Mouse (Mus musculus): ENCODE measurements around the gene Pithd1. TPM values are rescaled to one million over a fixed set of nuclear protein-coding genes. Genes with fewer than 3 reads are reported as not detected.

Pithd1 gene
- polyA plus RNA-seq, 1 experiment from 2014 or later, result 70.0 TPM

Other genes with a start within 250 kb of the Pithd1 start
- 0.13 and 0.16 TPM in 2 replicates for gene Myom3, start 227.5 kb downstream of the Pithd1 start, polyA plus RNA-seq (2014; fragmentation: Nextera tagmentation; extraction: Ambion mirVana)
- 247 and 266 TPM in 2 replicates for gene Srsf10, start 131.5 kb downstream of the Pithd1 start, polyA plus RNA-seq (2014; fragmentation: Nextera tagmentation; extraction: Ambion mirVana)
- gene Pnrc2, start 113.4 kb downstream of the Pithd1 start, polyA plus RNA-seq (2014; fragmentation: Nextera tagmentation; extraction: Ambion mirVana), result 90.8 and 122 TPM in 2 replicates
- 0.17 TPM in 1 of 2 replicates, not detected in the other for gene Cnr2, start 91.9 kb downstream of the Pithd1 start, polyA plus RNA-seq (2014; fragmentation: Nextera tagmentation; extraction: Ambion mirVana)
- gene Fuca1, start 66.5 kb downstream of the Pithd1 start, polyA plus RNA-seq (2014; fragmentation: Nextera tagmentation; extraction: Ambion mirVana), result 57.4 and 62.7 TPM in 2 replicates
- gene Hmgcl, start 40.8 kb downstream of the Pithd1 start, polyA plus RNA-seq (2014; fragmentation: Nextera tagmentation; extraction: Ambion mirVana), result 57.6 and 61.0 TPM in 2 replicates
- 31.8 and 42.5 TPM in 2 replicates for gene Gale, start 23.5 kb downstream of the Pithd1 start, polyA plus RNA-seq (2014; fragmentation: Nextera tagmentation; extraction: Ambion mirVana)
- 201 and 236 TPM in 2 replicates for gene Lypla2, start 14.6 kb downstream of the Pithd1 start, polyA plus RNA-seq (2014; fragmentation: Nextera tagmentation; extraction: Ambion mirVana)
- 25.0 and 33.8 TPM in 2 replicates for gene Eloa, start 34.5 kb upstream of the Pithd1 start, polyA plus RNA-seq (2014; fragmentation: Nextera tagmentation; extraction: Ambion mirVana)
- 312 and 346 TPM in 2 replicates for gene Rpl11, start 66.2 kb upstream of the Pithd1 start, polyA plus RNA-seq (2014; fragmentation: Nextera tagmentation; extraction: Ambion mirVana)
- 108 and 140 TPM in 2 replicates for gene Id3, start 156.2 kb upstream of the Pithd1 start, polyA plus RNA-seq (2014; fragmentation: Nextera tagmentation; extraction: Ambion mirVana)
- 1.2 and 1.7 TPM in 2 replicates for gene E2f2, start 185.1 kb upstream of the Pithd1 start, polyA plus RNA-seq (2014; fragmentation: Nextera tagmentation; extraction: Ambion mirVana)
- gene Asap3, start 219.1 kb upstream of the Pithd1 start, polyA plus RNA-seq (2014; fragmentation: Nextera tagmentation; extraction: Ambion mirVana), result 1.8 and 3.4 TPM in 2 replicates

Measured in midbrain, embryonic 14.5 days (tissue).